Mouse (Mus musculus) spleen, postnatal 10 days (tissue): ENCODE data around the gene Slco1c1.
"Not testable (repeated sequence)": the region's sequence is repeated elsewhere in the genome, so short reads cannot be mapped to it uniquely, and the experiment has no call there.

ENCODE experiments used
- DNase-seq, 2 experiments: peaks; one replicate each; pipeline ENCODE4 v3.0.0; 2021 to 2022; ENCODE audit warnings: low spot score in 2 of 2

Slco1c1 gene

DNA sequence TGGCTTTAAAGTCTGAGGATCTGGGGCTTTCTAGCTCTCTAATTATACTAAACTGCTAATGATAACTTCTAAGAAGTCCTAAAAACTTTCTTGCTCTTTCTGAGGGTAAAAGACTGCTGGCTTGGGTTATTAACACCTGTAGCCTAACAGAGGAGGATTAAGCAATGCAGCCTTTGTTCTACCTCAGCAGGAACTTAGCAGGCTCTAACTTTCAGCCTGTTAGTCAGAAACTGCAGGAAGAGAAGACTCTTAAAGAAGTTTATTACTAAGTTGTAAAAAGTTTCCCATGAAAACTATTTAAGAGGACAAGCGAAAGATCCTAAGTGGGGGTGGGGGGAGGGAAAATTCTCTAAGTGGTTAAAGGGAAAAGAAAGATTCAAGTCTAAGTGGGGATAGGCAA lies 65.8 kb downstream of the Slco1c1 start:
- DNase-seq, result no peak

DNA sequence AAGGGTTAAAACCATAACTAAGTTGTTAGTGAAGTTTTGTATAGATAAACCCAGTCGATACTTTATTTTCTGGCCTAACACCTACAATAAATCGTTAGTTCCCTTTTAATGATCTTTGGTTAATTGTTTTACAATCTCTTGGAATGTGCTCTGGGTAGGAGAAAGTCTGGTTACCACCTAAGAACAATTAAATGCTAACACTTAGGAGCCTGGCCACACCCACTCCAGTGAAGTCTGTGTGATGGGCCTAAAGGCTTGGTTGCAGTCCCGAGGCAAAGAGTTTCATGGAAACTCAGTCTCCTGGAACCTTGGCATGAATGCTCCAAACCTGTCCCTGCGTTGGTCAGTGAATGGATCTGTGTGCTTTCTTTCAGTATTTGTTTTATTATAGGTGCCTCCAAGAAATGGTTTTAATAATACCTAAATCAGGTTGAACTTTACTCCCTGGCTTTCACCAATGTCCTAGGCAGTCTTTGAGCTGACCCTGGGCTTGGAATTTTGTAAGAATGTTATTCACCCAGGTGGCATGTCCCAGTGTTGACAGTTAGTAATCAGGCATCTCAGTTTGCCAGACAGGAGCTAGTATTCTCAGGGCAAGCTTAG lies 66.5 kb downstream of the Slco1c1 start:
- DNase-seq, result not testable (repeated sequence)

DNA sequence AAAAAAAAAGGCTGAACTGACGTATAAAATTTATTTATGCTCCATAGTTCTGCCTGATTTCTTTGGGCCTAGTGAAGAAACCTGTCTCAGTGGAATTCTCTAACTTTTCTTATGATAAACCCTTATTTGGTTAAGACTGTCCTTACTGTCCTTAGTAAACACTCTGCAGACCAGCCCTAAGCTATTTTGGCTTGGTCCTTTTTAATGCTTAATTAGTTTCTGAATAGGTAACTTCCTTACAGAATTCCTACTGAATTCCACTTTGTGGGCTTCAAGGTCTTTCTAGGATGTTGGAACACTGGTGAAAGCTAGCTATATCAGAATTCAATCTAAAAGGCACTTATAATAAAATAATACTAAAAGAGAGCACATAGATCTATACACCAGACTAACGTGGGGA lies 71.9 kb downstream of the Slco1c1 start:
- no peak for DNase-seq

DNA sequence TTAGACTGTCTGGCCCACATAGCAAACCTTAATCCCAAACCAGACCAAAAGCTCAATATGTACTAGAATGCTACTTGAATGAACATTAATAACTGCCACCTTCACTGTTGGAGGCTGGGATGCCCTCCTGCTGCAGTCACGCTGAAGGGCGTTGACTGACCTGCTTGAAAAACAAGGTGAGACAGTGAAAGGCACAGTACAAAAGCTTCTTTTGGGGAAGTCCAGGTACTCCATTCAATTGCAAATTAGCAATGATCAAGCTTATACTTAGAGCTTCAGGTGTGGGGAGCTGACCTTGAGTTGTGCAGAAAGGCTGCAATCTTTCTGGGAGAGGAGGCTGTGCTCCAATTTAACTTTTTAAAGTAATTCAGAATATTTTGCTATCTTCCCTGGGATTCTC lies 72.9 kb downstream of the Slco1c1 start:
- no peak for DNase-seq

DNA sequence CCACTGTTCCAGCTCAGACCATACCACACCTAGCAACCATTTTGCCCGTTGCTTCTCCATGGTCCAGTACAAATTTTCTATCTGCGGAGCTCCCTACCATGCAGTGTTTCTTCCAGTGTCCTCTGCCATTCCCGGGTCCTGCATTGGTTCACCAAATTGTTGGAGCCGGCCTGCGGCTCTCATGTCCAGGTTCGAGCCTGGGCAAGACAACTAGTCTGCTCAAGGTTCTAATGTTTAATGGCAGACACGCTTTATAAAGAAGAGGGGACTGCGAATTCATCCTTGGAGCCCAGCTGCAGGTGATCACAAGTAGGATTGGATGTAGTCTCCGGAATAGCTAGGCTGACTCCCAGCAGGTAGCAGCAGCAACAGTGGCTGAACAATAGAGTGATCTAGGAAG lies 76.8 kb downstream of the Slco1c1 start:
- DNase-seq, result no peak

DNA sequence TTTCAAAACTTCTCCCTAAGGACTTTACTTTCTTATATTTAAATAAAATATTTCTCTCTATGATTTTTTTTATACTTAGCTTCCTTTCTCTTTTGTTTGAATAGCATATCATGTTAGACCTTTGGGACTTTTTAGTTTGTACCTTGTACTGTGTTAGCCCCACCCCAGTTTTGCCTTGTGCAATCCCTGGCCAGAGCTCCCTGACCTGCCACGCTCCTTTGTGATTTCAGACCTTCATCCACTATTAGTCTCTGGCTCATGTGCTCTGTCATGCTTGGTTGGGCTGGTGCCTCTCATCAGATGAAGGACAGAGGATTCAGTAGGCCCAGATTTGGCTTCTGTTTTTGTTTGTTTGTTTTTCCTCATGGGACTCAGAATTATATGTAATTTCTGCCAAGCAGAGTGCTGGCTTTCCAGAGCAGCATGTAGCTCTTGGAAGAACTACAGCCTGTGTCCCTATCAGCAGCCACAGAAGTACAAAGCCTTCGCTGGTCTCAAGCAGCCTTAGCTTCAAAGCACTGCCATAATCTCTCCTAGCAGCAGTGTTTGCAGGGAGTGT lies 86.6 kb downstream of the Slco1c1 start:
- no peak for DNase-seq

DNA sequence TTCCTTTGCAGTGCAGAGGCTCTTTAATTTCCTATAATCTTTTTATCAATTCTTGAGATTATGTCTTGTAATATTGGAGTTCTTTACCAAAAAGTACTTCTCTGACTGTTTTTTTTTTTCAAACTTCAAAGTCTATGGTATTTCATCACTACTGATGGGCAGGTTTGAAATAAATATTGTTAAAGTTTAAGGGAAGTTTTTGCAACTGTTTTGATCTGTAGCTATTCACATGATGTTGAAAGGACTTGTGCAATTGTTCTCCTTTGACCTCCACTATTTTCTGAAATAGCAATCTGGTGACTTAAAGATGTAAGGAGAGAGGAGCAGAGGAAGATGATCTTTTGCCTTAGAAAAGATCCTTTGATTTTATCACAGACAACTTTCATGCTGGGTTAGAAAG lies 89.8 kb downstream of the Slco1c1 start:
- no peak for DNase-seq

DNA sequence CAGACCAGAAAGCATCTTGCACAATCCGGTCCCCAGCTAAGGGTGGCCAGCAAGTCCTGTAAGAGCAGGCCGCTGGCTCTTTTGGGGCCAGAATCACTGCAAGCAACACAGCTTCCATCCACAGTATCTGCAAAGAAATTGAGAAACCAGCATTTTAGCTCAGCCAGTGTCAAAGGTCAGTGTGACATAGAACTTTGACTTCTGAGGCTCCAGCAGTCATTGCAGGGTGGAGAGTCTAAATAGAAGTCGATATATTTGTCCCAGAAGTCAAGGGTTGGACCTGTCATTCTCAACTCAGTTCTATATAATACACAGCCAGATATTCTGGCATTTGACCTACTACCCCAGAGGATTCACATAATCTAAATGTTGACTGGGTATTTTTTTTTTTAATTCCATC lies 91.2 kb downstream of the Slco1c1 start:
- no peak for DNase-seq
